Mouse (Mus musculus) midbrain, embryonic 13.5 days (tissue): ENCODE measurements around the gene Zfp865. TPM values are rescaled to one million over a fixed set of nuclear protein-coding genes. Genes with fewer than 3 reads are reported as not detected.

ENCODE experiments used
- ATAC-seq: fragments of 200-750 bp; cut with Nextera tagmentation; 2 replicates; pipeline ENCODE4 v1.8.0; 2017; ENCODE audit warnings: mild to moderate bottlenecking, moderate TSS enrichment, moderate library complexity
- H3K27ac ChIP-seq: fragments of 300-500 bp; sonication (generic); 2 replicates; pipeline ENCODE4 v1.5.1; 2015; ENCODE audit warnings: inconsistent platforms, mild to moderate bottlenecking, moderate library complexity
- H3K27me3 ChIP-seq: fragments of 300-500 bp; sonication (generic); 2 replicates; pipeline ENCODE4 v1.6.1; 2015; ENCODE audit warnings: mild to moderate bottlenecking, inconsistent platforms
- H3K36me3 ChIP-seq: fragments of 300-500 bp; sonication (generic); 2 replicates; pipeline ENCODE4 v1.6.1; 2015; ENCODE audit warnings: mild to moderate bottlenecking, inconsistent platforms
- H3K4me1 ChIP-seq: fragments of 300-500 bp; sonication (generic); replicated peaks from 2 replicates; pipeline ENCODE4 v1.6.1; 2015; ENCODE audit warnings: inconsistent platforms
- H3K4me2 ChIP-seq: fragments of 300-500 bp; sonication (generic); replicated peaks from 2 replicates; pipeline ENCODE4 v1.6.1; 2015; ENCODE audit warnings: moderate library complexity, mild to moderate bottlenecking, inconsistent platforms
- H3K4me3 ChIP-seq: fragments of 300-500 bp; sonication (generic); replicated peaks from 2 replicates; pipeline ENCODE4 v1.5.1; 2015; ENCODE audit warnings: mild to moderate bottlenecking, inconsistent platforms
- H3K9ac ChIP-seq: fragments of 300-500 bp; sonication (generic); replicated peaks from 2 replicates; pipeline ENCODE4 v1.6.1; 2015; ENCODE audit warnings: mild to moderate bottlenecking, inconsistent platforms
- H3K9me3 ChIP-seq: fragments of 300-500 bp; sonication (generic); 2 replicates; pipeline ENCODE4 v1.6.1; 2016; ENCODE audit warnings: mild to moderate bottlenecking, inconsistent platforms
- WGBS: fragments of 180-500 bp; shearing (Covaris S2); methylation state at CpG from one replicate; pipeline ENCODE4 v1.1.7; 2015; 5-methylcytosine and 5-hydroxymethylcytosine counted together
- polyA plus RNA-seq: library from polyadenylated mRNA; unstranded; fragments of >200 nt; fragmentation: Nextera tagmentation; extraction: Ambion mirVana; gene quantifications from 2 replicates; pipeline ENCODE4 v1.2.1, GENCODE M21; 2015

Zfp865 gene
- polyA plus RNA-seq, 1 experiment from 2014 or later = 7.9 TPM

DNA sequence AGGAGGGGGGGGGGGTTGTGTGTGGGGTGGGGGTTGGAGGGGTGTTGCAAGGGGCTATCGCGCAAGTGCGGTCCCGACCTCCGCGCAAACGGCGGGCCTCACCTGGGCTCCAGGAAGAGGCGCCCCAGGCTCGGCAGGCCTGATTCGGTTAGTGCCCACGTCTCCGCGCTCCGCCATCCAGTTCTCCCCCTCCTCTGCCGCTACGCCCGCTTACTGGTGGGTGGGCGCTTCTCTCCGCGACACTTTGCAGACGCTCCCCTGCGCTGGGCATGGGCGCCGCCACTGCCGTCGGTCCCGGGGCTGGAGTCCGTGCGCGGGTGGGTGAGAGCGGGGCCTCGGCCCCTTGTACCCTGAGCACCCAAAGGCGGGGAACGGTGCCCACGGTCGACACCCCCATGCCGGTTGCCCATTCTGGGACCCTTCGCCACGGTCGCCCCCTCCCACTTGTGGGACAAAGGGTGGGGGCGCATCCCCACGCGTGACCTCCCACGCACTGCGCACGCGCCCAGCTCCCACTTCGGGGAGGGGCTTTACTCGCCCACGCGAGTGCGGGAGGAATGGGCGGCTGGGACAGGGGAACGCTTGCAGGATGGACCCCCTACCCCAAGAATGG is 36.6 kb downstream of the Zfp865 start:
- Histone ChIP-seq H3K4me1 (peaks cover 64% of the 10 kb centered on the region), H3K4me2 (peak overlapping the region; percentile 68), H3K27me3 (peaks cover 68% of the 10 kb centered on the region), H3K9me3 (no peaks in the 10 kb centered on the region), H3K4me3 (peak overlapping the region; percentile 51), H3K36me3 (no peaks in the 10 kb centered on the region), H3K27ac (peak overlapping the region; percentile 47; the same call in 1 of the 2 replicates), H3K9ac (peak overlapping the region; percentile 75)
- ATAC-seq = 0 out of 2 replicates have a peak, but pooled peaks have one; percentile 3
- WGBS = 2% methylated on average over 55 of the region's 55 CpGs

DNA sequence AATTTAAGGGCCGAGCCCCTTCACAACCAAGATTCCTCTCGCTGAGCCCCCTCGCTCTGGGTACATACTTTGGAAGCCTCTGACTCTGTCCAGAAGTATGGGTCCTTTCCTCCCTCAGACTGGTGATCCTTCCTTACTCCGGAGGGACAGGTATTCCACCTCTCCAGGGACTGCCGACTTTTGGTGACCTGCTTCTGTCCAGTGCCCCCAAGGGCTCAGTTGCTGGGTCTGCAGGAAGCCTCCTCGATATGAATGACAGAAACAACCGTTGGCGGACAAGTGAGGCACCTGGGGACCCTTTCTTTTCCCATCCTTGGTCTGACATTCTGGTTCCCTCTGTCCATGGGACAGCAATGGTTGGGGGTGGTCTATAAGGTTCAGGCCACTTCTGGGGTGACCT is 37.2 kb downstream of the Zfp865 start:
- H3K9me3 ChIP-seq = no peaks in the 10 kb centered on the region
- H3K4me2 ChIP-seq = peak overlapping the region; percentile 68
- H3K4me3 ChIP-seq = peak overlapping the region; percentile 51
- no peaks in the 10 kb centered on the region for H3K36me3 ChIP-seq
- WGBS = 35% methylated on average over 8 of the region's 8 CpGs
- H3K9ac ChIP-seq = peak overlapping the region; percentile 75
- ATAC-seq = no peak
- peaks cover 63% of the 10 kb centered on the region for H3K27me3 ChIP-seq
- H3K4me1 ChIP-seq = peaks cover 57% of the 10 kb centered on the region
- H3K27ac ChIP-seq = no peak overlapping the region

DNA sequence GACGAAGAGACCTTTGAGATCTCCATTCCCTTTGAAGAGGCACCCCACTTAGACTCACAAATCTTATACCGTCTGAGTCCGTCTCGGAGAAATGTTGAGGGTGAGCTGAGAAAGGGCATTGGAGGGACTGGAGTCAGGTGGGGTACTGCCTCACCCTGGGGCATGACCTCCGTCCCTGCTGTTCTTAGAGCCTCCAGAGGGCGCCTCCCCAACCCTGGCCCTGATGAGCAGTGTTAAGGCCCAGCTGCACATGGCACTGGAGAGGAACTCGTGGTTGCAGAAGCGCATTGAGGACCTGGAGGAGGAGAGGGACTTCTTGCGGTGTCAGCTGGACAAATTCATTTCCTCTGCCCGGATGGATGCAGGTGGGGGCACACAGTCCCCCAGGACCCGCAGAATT is 37.6 kb downstream of the Zfp865 start:
- ATAC-seq = no peak
- no peak overlapping the region for H3K27ac ChIP-seq
- peak overlapping the region; percentile 51 for H3K4me3 ChIP-seq
- H3K9ac ChIP-seq = peak overlapping the region; percentile 75; the same call in 1 of the 2 replicates
- H3K36me3 ChIP-seq = no peaks in the 10 kb centered on the region
- H3K9me3 ChIP-seq = no peaks in the 10 kb centered on the region
- H3K27me3 ChIP-seq = peaks cover 60% of the 10 kb centered on the region
- H3K4me1 ChIP-seq = peaks cover 53% of the 10 kb centered on the region
- H3K4me2 ChIP-seq = peak overlapping the region; percentile 68
- WGBS = 32% methylated on average over 11 of the region's 11 CpGs

DNA sequence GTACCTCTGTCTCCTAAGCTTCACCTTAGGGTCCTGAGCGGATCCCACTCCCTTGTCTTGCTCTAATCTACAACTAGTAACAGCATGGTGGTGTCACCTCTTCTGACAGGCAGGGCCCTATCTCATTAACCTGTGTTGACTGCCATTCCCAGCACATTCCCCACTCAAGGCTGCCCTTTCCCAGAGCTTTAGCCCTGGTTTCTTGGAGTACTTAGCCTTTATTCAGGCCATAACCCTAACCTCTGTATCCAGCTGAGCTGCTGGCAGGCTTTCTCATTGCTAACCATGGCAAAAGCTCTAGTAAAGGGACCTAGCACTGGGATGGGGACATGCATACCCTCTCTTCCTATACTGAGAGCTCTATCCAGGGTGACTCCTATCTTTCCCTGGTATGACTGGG is 38.5 kb downstream of the Zfp865 start:
- Histone ChIP-seq H3K4me2 (no peak overlapping the region; the same call in 1 of the 2 replicates), H3K9ac (no peak overlapping the region), H3K4me3 (no peak overlapping the region), H3K27ac (no peak overlapping the region), H3K9me3 (no peaks in the 10 kb centered on the region), H3K4me1 (peaks cover 52% of the 10 kb centered on the region), H3K36me3 (no peaks in the 10 kb centered on the region), H3K27me3 (peaks cover 51% of the 10 kb centered on the region)
- ATAC-seq = no peak
- 94% methylated on average over 1 of the region's 1 CpGs for WGBS

DNA sequence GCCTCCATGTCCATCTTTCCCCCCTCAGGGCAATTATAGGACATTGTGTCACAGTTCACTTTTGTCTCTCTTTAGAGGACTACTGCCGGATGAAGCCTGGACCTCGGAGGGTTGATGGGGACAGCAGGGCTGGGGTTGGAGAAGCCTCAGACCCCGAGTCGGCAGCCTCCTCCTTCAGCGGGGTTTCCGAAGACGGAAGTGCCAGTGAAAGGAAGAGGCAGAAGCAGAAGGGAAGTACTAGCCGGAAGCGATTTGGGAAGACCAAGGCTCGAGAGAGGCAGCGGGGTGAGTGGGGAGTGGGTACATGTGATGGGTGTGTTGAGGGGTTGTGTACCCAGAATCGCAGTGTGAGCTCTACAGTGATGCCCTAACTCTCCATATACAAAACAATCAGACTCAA is 39.2 kb downstream of the Zfp865 start:
- WGBS = 93% methylated on average over 12 of the region's 12 CpGs
- Histone ChIP-seq H3K9ac (peak overlapping the region; percentile 81), H3K36me3 (no peaks in the 10 kb centered on the region), H3K9me3 (no peaks in the 10 kb centered on the region), H3K27me3 (peaks cover 43% of the 10 kb centered on the region), H3K4me1 (peaks cover 52% of the 10 kb centered on the region), H3K4me2 (peak overlapping the region; percentile 89; the same call in 1 of the 2 replicates), H3K27ac (peak overlapping the region; percentile 99), H3K4me3 (no peak overlapping the region)
- ATAC-seq = no peak

DNA sequence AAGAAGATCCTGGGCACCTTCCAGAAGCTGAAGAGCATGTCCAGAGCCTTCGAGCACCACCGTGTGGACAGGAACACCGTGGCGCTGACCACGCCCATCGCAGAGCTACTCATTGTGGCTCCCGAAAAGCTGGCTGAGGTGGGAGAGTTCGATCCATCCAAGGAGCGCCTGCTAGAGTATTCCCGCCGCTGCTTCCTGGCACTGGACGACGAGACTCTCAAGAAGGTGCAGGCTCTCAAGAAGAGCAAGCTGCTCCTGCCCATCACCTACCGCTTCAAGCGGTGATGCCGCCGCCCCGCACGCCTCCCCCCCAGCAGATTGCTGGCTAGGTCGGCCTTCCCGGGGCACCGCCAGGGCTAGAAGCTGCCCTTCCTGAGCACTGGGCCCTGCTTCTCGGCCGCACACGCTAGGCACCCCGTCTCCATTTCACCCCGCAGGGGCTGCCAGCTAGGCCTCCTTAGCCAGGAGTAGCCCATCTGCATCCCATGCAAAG is 40.1 kb downstream of the Zfp865 start:
- Histone ChIP-seq H3K9me3 (no peaks in the 10 kb centered on the region), H3K27me3 (peaks cover 35% of the 10 kb centered on the region), H3K4me2 (peak overlapping the region; percentile 89), H3K4me3 (peak overlapping the region; percentile 65), H3K4me1 (peaks cover 57% of the 10 kb centered on the region), H3K9ac (peak overlapping the region; percentile 81), H3K36me3 (no peaks in the 10 kb centered on the region), H3K27ac (peak overlapping the region; percentile 99)
- peak; percentile 14 for ATAC-seq
- WGBS = 5% methylated on average over 27 of the region's 27 CpGs

DNA sequence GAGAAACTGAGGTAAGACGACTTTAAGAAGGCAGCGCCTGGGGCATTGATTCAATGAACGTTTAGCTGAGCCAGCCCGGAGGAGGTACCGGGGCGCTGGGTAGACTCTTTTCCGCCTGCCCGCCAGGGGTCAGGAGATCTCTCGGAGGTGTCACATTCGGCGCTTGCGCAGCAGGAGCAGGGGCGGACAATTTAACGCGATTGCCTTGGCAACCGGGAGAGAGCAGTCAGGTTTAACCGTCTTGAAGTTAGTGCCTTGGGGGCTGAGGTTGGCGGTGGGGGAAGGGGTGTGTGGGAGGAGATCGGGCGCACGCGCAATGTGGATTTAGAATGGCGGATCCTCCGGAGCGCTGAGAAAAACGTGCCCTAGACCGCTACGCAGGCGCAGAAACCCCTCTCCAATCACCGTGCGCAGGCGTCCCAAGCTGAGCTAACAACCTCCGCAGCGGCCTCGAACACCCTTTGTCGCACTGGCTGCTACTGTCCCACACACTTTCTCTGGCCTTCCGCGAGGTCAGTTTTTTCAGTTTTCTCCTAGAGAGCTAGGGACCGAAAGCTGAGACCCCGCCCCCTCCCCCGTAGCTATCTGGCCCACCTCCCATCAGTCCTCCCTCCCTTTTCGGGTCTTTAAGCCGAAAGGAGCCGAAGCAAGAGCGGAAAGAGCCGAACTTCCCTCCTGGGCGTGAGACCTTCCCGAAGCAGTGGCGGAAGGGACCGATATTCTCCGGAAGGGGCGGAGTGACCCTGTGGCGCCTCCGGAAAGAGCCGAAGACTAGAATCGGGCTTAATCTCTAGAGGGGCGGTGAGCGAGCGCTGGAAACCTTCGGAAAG is 41.0 kb downstream of the Zfp865 start:
- peaks cover 66% of the 10 kb centered on the region for H3K4me1 ChIP-seq
- peak overlapping the region; percentile 99 for H3K27ac ChIP-seq
- 0 out of 2 replicates have a peak, but pooled peaks cover 5% of the 10 kb centered on the region for H3K36me3 ChIP-seq
- peak overlapping the region; percentile 65 for H3K4me3 ChIP-seq
- peak; percentile 88 for ATAC-seq
- peaks cover 26% of the 10 kb centered on the region for H3K27me3 ChIP-seq
- H3K9me3 ChIP-seq = no peaks in the 10 kb centered on the region
- under 1% methylated on average over 60 of the region's 60 CpGs for WGBS
- H3K9ac ChIP-seq = peak overlapping the region; percentile 81
- peak overlapping the region; percentile 89 for H3K4me2 ChIP-seq

DNA sequence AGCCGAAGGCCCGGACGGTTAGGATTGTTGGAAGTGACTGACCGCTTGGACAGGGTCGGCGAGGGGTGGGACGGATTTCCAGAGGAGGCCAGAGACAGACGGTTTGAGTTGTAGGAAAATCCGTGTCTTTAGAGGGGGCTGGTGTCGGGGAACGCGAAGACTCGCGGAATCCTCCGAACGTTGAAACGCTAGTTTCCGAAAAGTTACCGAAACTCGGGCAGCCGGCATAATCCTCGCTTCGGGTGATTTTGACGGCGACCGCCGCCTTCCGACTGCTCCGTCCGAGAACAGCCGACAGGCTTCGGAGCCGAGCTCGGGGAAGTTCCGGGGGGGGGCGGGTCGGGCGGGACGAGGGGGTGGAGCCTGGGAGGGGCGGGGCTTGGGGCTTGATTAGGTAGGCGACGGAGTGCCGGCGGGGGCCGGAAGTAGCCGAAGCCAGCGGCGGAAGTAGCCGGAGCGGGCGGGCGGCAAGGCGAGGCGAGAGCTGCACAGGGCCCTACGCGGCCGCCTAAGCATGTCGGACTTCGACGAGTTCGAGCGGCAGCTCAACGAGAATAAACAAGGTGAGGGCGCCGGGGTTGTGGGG is 41.7 kb downstream of the Zfp865 start, which contains the start of gene U2af2:
TSS of gene U2af2 (plus strand) at position 370 of the 586 bp plus-strand sequence.
- peak; percentile 73 for ATAC-seq
- H3K27ac ChIP-seq = peak within 1 kb of the TSS; percentile 99
- H3K27me3 ChIP-seq = peaks cover 20% of the 10 kb centered on the region
- peaks cover 11% of the 10 kb centered on the region for H3K36me3 ChIP-seq
- H3K4me3 ChIP-seq = peak within 1 kb of the TSS; percentile 65
- under 1% methylated on average over 65 of the region's 65 CpGs for WGBS
- H3K9ac ChIP-seq = peak within 1 kb of the TSS; percentile 81
- no peaks in the 10 kb centered on the region for H3K9me3 ChIP-seq
- H3K4me2 ChIP-seq = peak within 1 kb of the TSS; percentile 89
- peaks cover 64% of the 10 kb centered on the region for H3K4me1 ChIP-seq

DNA sequence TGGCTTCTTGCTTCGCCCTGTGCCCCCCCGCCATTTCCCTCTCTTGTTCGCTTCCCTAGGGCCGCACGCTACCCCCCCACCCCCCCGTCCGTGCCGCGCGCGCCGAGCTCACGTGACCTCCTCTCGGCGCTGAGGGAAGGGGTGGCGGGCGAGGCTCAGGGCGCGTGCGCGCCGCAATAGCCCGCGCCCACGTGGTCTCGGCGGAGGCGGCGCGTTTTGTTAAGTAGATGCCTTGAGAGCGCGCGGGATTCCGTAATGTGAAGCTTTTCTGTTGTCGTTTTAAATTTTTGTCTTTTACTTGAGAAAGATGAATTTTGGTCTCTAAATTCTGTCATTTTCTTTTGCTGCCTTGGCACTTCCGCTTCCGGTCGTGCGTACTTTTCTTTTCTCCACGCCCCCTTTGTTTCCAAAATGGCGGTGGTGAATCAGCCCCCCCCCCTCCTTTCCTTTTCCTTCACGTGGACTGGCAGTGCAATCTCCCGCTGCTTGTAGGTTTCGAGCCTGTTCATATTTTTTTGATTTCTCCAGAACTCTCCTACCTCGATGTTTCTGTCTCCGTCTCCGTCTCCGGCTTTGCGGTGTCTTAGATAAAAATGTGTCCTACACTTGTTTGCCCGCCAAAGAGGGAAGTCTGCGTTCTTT is 42.3 kb downstream of the Zfp865 start:
- H3K9me3 ChIP-seq = no peaks in the 10 kb centered on the region
- H3K36me3 ChIP-seq = peaks cover 17% of the 10 kb centered on the region
- H3K4me2 ChIP-seq = peak overlapping the region; percentile 89
- peak overlapping the region; percentile 76 for H3K9ac ChIP-seq
- H3K4me3 ChIP-seq = peak overlapping the region; percentile 65
- H3K27ac ChIP-seq = peak overlapping the region; percentile 99
- peaks cover 13% of the 10 kb centered on the region for H3K27me3 ChIP-seq
- under 1% methylated on average over 49 of the region's 51 CpGs for WGBS
- no peak; the same call in 1 of the 2 replicates for ATAC-seq
- H3K4me1 ChIP-seq = peaks cover 58% of the 10 kb centered on the region

DNA sequence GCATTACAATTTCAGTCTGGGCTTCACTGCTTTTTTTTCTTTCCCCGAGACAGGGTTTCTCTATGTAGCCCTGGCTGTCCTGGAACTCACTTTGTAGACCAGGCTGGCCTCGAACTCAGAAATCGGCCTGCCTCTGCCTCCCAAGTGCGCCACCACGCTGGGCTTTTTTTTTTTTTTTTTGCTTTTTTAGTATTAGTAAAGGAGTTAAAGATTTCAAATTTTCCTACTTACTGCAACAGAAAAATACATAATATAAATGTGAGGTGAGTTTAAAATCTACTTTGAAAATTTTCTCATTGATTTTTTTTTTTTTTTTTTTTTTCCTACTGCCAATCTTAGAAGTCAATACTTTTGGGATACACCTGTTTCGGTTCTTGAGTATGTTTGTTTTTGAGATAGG is 44.7 kb downstream of the Zfp865 start:
- peaks cover 41% of the 10 kb centered on the region for H3K36me3 ChIP-seq
- no peak for ATAC-seq
- 93% methylated on average over 6 of the region's 6 CpGs for WGBS
- H3K4me2 ChIP-seq = no peak overlapping the region; the same call in 1 of the 2 replicates
- H3K4me1 ChIP-seq = peaks cover 43% of the 10 kb centered on the region
- H3K9ac ChIP-seq = no peak overlapping the region
- no peak overlapping the region for H3K4me3 ChIP-seq
- H3K9me3 ChIP-seq = no peaks in the 10 kb centered on the region
- H3K27ac ChIP-seq = no peak overlapping the region
- no peaks in the 10 kb centered on the region for H3K27me3 ChIP-seq

DNA sequence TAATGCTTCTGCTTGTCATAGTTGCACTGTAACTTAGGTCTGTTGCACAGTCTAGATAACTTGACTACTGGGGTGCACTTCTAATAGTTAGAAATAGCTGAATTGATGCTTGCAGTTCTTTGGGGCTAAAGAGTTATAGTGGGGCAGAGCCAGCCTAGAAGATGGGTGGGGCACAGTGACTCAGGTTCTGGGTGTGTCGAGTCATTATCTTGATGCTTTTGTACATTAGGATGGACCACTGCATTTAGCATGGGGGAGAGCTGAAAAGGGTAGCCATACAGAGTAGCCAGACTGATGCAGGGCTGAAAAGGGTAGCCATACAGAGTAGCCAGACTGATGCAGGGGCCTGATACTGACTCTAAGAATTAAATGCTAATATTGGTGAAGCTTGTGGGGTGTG is 53.4 kb downstream of the Zfp865 start:
- no peak for ATAC-seq
- Histone ChIP-seq H3K9me3 (no peaks in the 10 kb centered on the region), H3K4me1 (no peaks in the 10 kb centered on the region), H3K4me2 (no peak overlapping the region), H3K27ac (no peak overlapping the region), H3K36me3 (peaks cover 96% of the 10 kb centered on the region), H3K9ac (no peak overlapping the region), H3K27me3 (no peaks in the 10 kb centered on the region), H3K4me3 (no peak overlapping the region)
- WGBS = 93% methylated on average over 1 of the region's 1 CpGs
